Mouse (Mus musculus) limb, embryonic 14.5 days (tissue): ENCODE results near the gene Gpatch1. TPM values are rescaled to one million over a fixed set of nuclear protein-coding genes. Genes with fewer than 3 reads are reported as not detected.

ENCODE experiments used
- ATAC-seq: fragments of 200-750 bp; cut with Nextera tagmentation; 2 replicates; pipeline ENCODE4 v1.8.0; 2017; ENCODE audit warnings: low read depth, moderate number of reproducible peaks, moderate TSS enrichment; ENCODE audit not compliant: low FRiP score
- DNase-seq: peaks from one replicate; pipeline ENCODE4 v3.0.0-alpha.2; 2015; ENCODE audit warnings: low spot score
- H3K27ac ChIP-seq: fragments of 300-500 bp; sonication (generic); replicated peaks from 2 replicates; pipeline ENCODE4 v1.5.1; 2014; ENCODE audit warnings: low read depth, mild to moderate bottlenecking, low read length, moderate library complexity, mixed read lengths
- H3K27me3 ChIP-seq: fragments of 300-500 bp; sonication (generic); 2 replicates; pipeline ENCODE4 v1.6.1; 2014; ENCODE audit warnings: low read length, mixed read lengths; ENCODE audit not compliant: control insufficient read depth, insufficient read depth
- H3K36me3 ChIP-seq: fragments of 300-500 bp; sonication (generic); 2 replicates; pipeline ENCODE4 v1.6.1; 2014; ENCODE audit warnings: mild to moderate bottlenecking, low read length, moderate library complexity, mixed read lengths; ENCODE audit not compliant: control insufficient read depth, insufficient read depth
- H3K4me1 ChIP-seq: fragments of 300-500 bp; sonication (generic); 2 replicates; pipeline ENCODE4 v1.6.1; 2014; ENCODE audit warnings: antibody characterized with exemption, low read length, mixed read lengths; ENCODE audit not compliant: control insufficient read depth, insufficient read depth
- H3K4me2 ChIP-seq: fragments of 300-500 bp; sonication (generic); replicated peaks from 2 replicates; pipeline ENCODE4 v1.6.1; 2014; ENCODE audit warnings: low read depth, mild to moderate bottlenecking, low read length, moderate library complexity; ENCODE audit not compliant: severe bottlenecking
- H3K4me3 ChIP-seq: fragments of 300-500 bp; sonication (generic); replicated peaks from 2 replicates; pipeline ENCODE4 v1.5.1; 2014; ENCODE audit warnings: low read length
- H3K9ac ChIP-seq: fragments of 300-500 bp; sonication (generic); 2 replicates; pipeline ENCODE4 v1.6.1; 2014; ENCODE audit warnings: mild to moderate bottlenecking, low read depth, low read length, moderate library complexity; ENCODE audit not compliant: severe bottlenecking
- H3K9me3 ChIP-seq: fragments of 300-500 bp; sonication (generic); 2 replicates; pipeline ENCODE4 v1.6.1; 2016; ENCODE audit warnings: low read length; ENCODE audit not compliant: control insufficient read depth
- POLR2A ChIP-seq: fragments of 200-500 bp; IDR thresholded peaks from 2 replicates; pipeline ENCODE4 v1.8.0; 2012; ENCODE audit warnings: inconsistent platforms, mild to moderate bottlenecking, moderate library complexity, borderline replicate concordance; ENCODE audit not compliant: insufficient read depth, insufficient read length; ENCODE audit errors: extremely low read depth
- WGBS: fragments of 180-500 bp; shearing (Covaris S2); extraction: QIAGEN DNeasy Blood & Tissue Kit; methylation state at CpG from one replicate; pipeline ENCODE4 v1.1.7; 2014; 5-methylcytosine and 5-hydroxymethylcytosine counted together
- polyA plus RNA-seq, 2 experiments: library from polyadenylated mRNA; depleted of rRNA in 1 of 2; stranded (reverse) in 1 of 2; unstranded in 1 of 2; fragments of >200 nt; fragmentation: Nextera tagmentation in 1 of 2; extraction: Ambion mirVana in 1 of 2; gene quantifications; 2 replicates each; pipeline versions ENCODE4 v1.2.1 to v1.2.3; 2012 to 2014

The Gpatch1 gene
- polyA plus RNA-seq (2012; rRNA removed) (10.2 and 12.8 TPM in 2 replicates), polyA plus RNA-seq (2014; fragmentation: Nextera tagmentation; extraction: Ambion mirVana) (15.8 and 21.2 TPM in 2 replicates)

GRCm38 (mm10) chr7:35317729-35318609 is at the start of gene Gpatch1:
Gene Gpatch1 (minus strand): TSS chr7:35318440.
- peak; percentile 89 for ATAC-seq

DNA sequence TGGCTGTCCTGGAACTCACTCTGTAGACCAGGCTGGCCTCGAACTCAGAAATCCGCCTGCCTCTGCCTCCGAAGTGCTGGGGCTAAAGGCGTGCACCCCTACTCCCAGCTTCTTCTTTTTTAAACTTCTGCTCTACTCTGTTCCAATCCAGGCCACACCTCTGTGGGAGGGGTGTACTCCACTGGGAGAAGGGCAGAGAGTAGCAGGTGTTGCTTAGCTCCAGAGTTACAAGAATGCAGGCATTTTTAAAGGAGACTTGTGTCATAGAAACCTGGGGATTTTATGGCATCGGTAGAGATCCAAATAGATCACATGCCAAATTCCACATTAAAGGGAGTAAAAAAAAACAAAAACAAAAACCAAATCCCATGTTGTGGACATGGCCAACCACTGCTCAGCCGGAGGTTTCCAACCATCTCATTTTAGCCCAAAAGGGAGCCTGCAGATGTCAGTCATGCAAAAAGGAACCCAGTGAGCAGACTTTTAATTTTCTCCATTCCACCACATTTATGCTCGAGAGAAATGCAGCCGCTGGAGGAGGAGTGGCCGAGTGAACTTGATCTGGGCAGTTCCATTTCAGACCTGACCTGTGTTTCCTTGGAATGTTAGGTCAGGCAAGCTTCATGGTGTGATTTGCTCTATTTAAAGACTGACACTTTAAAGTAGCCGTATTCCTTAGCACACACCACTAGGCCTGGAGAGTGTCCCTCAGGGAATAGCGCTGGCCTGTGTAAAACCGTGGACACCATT is 47.1 kb upstream of the Gpatch1 start:
- Histone ChIP-seq H3K27me3 (no peaks in the 10 kb centered on the region), H3K9ac (no peak overlapping the region), H3K9me3 (no peaks in the 10 kb centered on the region), H3K4me2 (no peak overlapping the region), H3K4me1 (no peaks in the 10 kb centered on the region), H3K27ac (no peak overlapping the region), H3K36me3 (no peaks in the 10 kb centered on the region), H3K4me3 (no peak overlapping the region)
- no peak for TF ChIP-seq POLR2A
- 56% methylated on average over 12 of the region's 12 CpGs for WGBS
- DNase-seq (no peak), ATAC-seq (peak; percentile 50)

More at GRCm38 (mm10) chr7:35317729-35318609, at the start of gene Gpatch1:
- Histone ChIP-seq H3K9me3 (no peaks in the 10 kb centered on the region), H3K27ac (no peak within 1 kb of the TSS), H3K4me1 (peaks cover 10% of the 10 kb centered on the region; the same call in 1 of the 2 replicates), H3K4me2 (peak within 1 kb of the TSS; percentile 74), H3K27me3 (no peaks in the 10 kb centered on the region), H3K36me3 (no peaks in the 10 kb centered on the region), H3K4me3 (peak within 1 kb of the TSS; percentile 65), H3K9ac (peak within 1 kb of the TSS; percentile 68)
- TF ChIP-seq POLR2A: no peak
- peak; percentile 89 for DNase-seq
- 2% methylated on average over 39 of the region's 39 CpGs for WGBS

GRCm38 (mm10) chr7:35362868-35363267 is 44.6 kb upstream of the Gpatch1 start:
- ATAC-seq: no peak
- no peak for DNase-seq
- Histone ChIP-seq H3K36me3 (no peaks in the 10 kb centered on the region), H3K4me2 (no peak overlapping the region), H3K9ac (no peak overlapping the region), H3K4me1 (no peaks in the 10 kb centered on the region), H3K4me3 (no peak overlapping the region), H3K27me3 (no peaks in the 10 kb centered on the region), H3K27ac (no peak overlapping the region), H3K9me3 (no peaks in the 10 kb centered on the region)
- no peak for TF ChIP-seq POLR2A
- WGBS: 74% methylated on average over 5 of the region's 5 CpGs

DNA sequence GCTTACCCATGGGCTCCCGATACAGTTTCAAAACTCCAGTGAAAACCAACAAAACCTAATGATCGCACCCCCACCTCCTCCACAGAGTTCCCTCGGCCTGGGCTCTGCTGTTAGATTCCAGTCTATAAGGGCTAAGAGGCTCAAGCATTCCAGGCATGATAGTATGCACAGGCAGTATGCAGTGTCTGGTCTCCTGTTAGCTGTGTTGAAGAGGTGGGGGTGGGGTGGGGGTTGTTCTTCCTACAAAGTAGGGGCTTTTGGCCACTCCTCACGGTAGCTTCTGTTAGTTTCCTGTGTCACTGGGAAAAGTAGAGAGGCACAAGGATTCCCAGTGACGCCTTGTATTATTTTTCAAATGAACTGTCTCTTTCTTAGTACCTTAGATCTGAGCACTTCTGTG is 44.0 kb upstream of the Gpatch1 start:
- H3K9me3 ChIP-seq: no peaks in the 10 kb centered on the region
- H3K9ac ChIP-seq: no peak overlapping the region
- no peaks in the 10 kb centered on the region for H3K36me3 ChIP-seq
- H3K4me2 ChIP-seq: no peak overlapping the region
- no peak overlapping the region for H3K4me3 ChIP-seq
- ATAC-seq (no peak), DNase-seq (no peak)
- WGBS: 67% methylated on average over 5 of the region's 5 CpGs
- H3K4me1 ChIP-seq: no peaks in the 10 kb centered on the region
- H3K27me3 ChIP-seq: no peaks in the 10 kb centered on the region
- TF ChIP-seq POLR2A: no peak
- no peak overlapping the region for H3K27ac ChIP-seq

- Histone ChIP-seq H3K4me2 (no peak overlapping the region), H3K4me3 (no peak overlapping the region), H3K4me1 (no peaks in the 10 kb centered on the region), H3K27me3 (no peaks in the 10 kb centered on the region), H3K27ac (no peak overlapping the region), H3K9ac (no peak overlapping the region), H3K9me3 (no peaks in the 10 kb centered on the region), H3K36me3 (no peaks in the 10 kb centered on the region)
- WGBS: 84% methylated on average over 12 of the region's 12 CpGs
- TF ChIP-seq POLR2A: no peak
- DNase-seq: no peak
- no peak for ATAC-seq
Observed at GRCm38 (mm10) chr7:35357621-35358020, 39.4 kb upstream of the Gpatch1 start.
